Mouse (Mus musculus) erythroblast, adult 5-6 weeks (primary cell): ENCODE data around the gene Fli1. TPM values are rescaled to one million over a fixed set of nuclear protein-coding genes. Genes with fewer than 3 reads are reported as not detected.

Source experiments
- ATAC-seq: replicated peaks from 2 replicates; pipeline ENCODE4 v1.8.0; 2016; ENCODE audit warnings: moderate number of reproducible peaks, mild to moderate bottlenecking, moderate TSS enrichment, inconsistent platforms; ENCODE audit not compliant: poor library complexity, low FRiP score, severe bottlenecking
- total RNA-seq, 2 experiments: library from RNA; stranded (forward) in 1 of 2; stranded (reverse) in 1 of 2; fragments of 150-400 nt in 1 of 2; fragments of 200-764, 138-1000 nt in 1 of 2; gene quantifications; 2 replicates each; pipeline versions ENCODE4 v1.2.3 to v1.2.4; 2015 to 2017; ENCODE audit warnings: low replicate concordance in 2 of 2

Fli1 gene
- total RNA-seq (2015; ENCODE audit: low replicate concordance) (27.3 and 30.5 TPM in 2 replicates), total RNA-seq (2017; ENCODE audit: low replicate concordance) (21.7 and 26.2 TPM in 2 replicates)

DNA sequence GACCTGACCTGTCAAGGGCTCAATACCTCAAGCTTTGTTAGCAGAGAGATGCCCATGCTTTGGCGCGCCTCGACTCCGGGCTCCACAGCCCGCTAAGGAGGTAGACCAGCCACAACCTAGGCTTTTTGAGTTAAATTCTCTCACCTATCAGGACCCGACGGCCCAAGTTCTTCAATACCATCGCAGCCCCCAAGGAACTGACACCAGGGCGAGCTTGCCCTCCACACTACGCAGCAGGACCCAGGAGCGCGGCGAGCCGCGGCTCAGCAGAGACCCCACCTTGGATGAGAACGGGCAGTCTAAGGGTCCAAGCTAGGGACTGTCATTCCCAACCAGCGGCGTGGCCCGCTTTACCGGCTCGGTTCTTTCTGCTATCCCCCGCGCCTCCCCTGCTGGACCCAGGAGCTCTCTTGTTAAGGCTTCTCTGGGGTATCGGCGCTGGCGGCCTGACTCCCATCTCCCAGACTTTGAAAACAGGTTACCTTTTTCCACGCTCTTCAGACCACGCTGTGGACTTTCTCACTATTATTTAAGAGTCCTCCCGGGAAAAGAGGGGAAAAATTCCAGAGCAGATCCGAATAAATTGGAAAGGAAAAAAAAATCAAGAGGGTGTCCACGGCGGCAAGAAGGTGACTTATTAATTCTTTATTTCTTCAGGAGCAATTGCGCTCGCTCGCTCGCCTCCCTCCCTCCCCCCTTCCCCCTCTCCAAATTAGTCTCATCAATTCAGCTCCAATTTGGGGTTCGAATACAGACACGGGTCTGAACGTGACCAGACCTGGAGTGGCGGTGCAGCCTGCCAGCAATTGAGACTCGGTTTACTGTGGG, at the start of gene Fli1:
TSS of gene Fli1 (minus strand) at position 650 of the 828 bp plus-strand sequence.
- no peak for ATAC-seq

DNA sequence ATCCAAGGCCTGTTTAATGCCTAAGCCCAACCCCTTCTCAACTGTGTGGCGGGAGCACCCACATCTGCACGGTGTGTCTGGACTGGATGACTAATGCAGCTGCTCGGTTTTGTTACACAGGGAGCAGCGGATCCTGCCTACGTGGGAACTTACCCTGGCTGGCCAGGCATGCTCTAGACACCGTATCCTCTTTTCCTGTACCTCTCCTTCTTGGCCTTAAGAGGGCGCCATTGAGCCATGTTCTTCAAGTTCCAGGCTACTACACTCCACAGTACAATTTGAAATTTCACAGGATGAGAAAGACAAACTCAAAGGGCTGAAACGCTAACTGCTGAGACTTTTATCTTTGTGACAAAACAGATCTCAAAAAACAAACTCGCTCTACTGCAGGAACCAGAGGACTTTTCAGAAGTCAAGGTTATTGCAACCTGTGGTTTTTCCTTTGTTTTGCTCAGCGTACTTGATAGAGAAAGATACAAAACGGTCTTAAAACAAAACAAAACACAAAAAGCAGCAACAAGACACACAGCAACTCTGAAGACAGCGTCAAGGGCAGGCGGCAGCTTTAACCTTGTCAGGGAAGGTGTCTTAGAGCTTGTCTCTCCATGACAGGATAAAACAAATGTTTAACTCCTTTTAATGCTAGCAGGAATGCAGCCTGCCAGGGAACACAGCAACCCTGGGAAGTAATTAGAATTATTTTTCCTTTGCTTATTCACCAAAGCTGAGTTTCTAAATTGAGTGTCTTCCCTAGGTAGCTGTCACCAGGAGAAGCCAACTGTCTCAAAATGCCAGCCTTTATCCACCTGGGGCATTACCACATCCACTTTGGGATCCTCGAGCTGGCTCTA, 49.3 kb upstream of the Fli1 start:
- ATAC-seq: peak; percentile 73; the same call in 1 of the 2 replicates

DNA sequence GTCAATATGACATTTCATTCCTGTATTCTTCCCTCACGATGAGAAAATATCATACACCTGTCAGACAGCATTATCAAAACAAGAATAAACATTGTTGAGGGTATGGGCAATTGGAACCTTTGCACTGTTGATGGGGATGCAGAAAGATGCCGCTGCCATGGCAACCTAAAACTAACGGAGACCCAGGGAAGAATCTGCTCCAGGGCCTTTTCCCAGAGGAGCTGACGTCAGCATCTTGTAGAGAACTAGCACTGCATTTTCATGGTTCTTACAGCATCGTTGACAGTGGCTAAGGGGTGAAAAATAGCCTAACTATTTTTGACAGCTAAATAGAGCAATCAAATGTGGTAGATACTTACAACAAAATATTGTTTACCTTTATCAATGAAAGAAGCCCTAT, 47.9 kb upstream of the Fli1 start:
- ATAC-seq: no peak

DNA sequence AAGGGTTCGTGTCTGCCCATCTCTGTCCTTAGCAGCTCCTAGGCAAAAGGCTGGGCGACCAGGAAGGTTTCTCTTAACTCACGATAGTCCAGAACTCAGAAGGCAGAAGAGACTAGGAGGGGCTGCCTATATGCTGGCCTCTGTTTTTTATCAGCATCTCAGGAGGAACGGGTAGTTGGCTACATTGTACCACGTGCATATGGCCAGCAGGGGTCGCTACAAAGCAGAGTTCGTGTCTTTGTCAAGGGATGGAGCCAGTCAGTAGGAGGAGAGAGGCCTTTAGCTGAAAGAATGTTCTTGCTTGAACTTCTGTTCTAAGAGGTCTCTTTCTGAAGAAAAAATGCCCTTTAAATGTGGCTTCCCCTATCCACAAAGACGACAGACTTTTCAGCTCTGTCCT, 47.2 kb upstream of the Fli1 start:
- peak; percentile 59; the same call in 1 of the 2 replicates for ATAC-seq

DNA sequence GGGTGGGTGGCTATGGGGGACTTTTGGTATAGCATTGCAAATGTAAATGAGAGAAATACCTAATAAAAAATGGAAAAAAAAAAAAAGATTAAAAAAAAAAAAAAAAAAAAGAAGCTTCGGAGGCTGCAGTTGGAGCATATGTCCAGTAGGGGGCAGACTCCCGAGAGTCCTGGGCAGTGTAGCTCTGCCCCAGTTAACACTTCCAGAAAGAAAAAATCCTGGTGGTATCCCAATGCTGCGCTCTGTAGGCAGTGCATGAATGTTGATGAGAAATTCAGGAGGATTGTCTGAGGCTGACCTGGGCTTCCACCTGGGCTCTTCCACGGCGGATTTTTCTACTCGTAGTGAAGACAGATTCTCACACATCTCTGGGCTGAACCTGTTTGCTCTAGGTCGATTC, 42.7 kb upstream of the Fli1 start:
- ATAC-seq: no peak

DNA sequence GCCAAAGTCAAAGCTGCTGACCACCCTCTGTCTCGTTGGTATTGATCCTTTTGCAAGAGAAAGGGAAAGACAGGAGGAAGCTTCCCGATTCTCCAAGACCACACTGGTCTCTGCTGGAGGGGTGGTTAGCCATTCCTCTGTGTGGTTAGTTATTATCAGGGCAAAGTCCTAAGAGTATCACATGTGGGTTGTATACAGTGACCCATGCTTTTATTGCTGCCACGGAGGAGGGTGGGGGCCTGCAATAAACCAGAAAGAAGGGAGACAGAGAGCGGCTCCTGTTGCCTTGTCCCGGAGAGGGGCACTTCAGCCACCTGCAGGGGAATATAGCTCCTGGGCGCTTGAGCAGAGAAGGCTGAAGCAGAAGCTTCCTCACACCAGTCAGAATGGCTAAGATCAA, 41.2 kb upstream of the Fli1 start:
- ATAC-seq: no peak

DNA sequence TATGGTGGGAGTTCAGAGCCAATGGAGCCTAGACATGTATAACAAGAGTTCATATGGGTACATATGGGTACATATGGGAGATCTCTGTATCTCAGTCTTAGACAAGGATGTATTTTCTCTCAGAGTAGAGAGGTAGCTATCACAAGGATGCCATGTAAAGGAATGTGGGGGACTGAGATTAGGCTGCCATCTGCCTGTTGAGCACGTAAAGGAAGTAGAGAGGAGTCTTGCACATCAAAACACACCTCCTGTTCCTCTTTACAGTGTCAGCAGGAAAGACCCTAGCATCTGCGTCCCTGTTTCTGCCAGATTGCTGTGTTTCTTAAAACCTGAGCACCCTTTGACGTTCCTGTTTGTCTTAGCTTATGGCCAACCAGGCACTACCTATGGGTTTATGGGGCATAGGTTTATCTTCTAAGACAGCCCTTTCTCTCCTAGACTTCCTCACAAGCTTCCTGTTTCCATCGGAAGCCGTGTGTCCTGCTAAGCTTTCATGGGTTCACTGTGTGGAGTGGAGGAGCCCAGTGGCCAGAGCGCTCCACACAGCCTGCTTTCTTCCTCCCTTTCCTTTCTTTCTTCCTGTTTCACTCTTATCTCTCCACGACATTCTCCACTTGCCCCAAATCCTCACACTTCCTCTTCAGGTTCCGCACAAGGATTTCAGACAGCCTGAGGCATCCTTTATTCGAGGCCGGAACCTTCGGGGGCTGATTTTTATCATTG, 39.4 kb upstream of the Fli1 start:
- no peak for ATAC-seq

DNA sequence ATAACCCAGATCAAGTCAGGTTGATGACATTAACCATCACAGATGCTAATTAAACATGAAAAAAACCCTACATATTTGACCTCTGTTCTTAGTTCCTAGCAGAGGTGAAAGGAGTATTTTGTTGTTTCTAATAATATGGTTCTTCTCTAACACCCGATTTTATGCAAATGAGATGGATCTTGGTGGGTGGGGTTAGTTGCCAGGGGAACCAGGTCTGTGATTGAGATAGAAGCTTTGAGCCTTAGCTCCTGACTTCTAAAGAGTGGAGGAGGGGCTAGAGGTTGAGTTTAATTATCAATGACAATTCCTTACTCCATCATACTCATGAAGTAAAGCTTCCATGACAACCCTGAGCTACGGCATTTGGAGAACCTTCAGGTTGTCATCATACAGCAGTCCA, 35.8 kb upstream of the Fli1 start:
- no peak for ATAC-seq

DNA sequence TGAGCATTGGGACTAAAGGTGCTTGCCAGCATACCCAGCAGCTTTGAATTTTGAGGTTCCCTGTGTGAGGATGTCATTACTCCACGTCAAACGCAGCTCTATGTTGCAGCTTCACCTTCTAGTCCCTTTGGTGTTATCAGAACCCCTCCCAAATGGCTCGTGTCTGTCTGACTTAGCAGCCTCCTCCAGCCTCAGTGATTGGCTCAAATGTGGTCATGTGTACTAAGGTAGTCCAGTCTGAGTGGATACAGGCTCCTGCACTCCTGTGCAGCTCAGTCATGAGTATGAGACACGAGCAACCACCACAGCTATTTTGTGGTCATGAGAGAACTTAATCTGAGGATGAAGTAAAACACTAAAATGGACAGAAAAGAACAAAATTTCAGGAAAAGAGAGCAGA, 31.0 kb upstream of the Fli1 start:
- no peak for ATAC-seq

DNA sequence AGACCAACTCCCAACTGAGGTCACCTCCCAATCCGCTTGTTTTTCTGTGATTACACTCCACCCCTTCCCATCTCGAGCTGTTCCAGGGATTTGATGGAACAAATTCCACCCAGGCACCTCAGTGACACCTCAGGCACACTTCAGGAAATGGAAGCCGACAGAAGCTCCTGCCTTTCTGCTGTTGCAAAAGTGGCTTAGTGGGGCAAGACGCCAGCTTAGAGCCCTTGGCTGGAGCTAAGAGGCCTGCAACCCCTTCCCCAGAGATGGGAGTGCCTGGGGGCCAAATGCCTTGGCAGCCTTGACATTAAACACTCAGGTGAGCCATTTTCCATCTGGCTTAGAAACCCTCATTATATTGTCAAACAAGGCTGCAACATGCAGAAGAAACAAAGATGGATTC, 29.0 kb upstream of the Fli1 start:
- ATAC-seq: no peak

DNA sequence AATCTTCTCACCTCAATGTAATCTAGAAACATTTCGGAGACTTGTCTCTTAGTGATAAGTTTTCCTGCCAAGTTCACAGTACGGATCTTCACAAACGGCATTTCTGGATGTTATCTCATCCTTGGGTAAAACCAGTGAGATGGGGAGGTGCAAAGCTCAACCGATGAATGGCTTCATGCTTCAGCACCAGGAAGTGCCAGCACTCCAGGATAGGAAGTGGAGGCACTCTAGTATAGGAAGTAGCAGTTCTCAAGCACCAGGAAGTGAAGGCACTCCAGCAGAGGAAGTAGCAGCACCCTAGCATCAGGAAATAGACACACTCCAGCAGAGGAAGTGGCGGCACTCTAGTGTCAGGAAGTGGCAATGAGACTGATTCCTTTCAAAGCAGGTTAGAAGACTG, 27.9 kb upstream of the Fli1 start:
- ATAC-seq: no peak

DNA sequence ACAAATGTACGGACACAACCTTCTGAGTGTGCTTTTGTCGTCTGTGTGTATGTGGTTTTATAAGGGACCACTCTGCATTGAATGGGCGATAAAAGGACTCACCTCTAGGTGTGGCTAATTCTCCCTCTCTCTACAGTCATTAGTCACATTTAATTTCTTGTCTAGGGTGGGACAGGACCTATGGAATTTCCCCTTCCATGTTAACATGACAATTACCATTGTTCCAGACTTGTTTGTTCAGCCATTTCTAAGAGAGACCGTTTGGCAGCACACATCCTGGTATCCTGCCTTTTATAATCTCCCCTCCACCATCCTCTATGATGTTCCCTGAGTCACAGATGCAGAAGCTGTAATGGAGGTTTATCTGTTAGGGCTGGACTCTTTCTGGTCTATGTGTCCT, 26.6 kb upstream of the Fli1 start:
- ATAC-seq: no peak

DNA sequence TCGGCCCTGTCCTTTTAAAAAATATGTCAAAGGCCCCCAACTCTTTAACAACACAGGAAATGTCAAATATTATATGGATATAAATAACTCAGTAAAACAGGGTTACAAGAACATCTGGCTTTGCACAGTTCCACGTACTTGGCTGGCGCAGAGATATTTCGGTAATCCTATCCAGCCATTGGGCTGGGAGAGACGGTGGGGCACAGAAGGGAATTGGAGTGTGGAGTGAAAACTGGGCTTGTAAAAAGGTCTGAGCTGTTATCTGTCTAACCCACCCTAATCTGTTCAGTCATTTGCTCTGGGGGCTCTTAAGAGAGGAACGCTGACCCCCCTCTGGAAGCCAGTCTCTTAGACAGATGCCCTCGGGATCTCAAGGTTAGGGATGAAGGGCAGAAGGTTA, 24.9 kb upstream of the Fli1 start:
- ATAC-seq: no peak

DNA sequence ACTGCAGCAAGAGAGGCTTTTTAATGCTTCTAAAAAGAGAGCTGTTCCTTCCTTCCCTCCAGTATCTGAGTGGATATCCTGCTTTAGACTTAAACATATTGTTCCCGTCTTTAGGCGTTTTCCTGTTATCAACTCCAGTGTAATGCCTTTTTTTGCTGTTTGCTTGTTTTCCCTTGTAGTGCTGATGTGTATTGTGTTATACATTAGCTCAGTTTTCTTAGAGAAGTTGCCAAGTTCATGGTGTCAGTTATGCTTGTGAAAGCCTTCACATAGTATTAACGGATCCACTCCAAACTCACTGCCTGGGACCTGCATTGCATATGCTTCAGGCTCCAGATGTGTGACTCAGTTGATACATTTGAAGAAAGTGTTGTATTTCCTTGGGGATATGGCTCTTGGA, 22.6 kb upstream of the Fli1 start:
- no peak for ATAC-seq

DNA sequence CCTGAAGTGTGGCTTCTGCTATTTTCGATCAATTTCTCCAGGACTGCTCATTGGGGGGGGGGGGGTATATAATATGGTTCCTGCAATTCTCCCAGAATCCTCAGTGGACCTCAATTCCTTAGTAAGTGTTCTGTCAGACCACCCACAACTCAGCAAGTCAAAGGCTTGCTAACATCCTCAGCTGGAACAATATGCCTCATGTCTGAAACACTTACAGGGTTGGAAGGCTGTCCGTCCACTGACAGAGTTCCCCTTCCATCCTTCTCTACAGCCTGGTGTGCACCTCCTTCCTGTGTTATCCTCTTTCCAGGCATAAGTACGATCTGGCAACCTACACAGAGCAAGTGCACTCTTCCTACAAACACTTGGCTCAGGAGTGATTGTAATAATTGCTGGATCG, 20.2 kb upstream of the Fli1 start:
- no peak for ATAC-seq

DNA sequence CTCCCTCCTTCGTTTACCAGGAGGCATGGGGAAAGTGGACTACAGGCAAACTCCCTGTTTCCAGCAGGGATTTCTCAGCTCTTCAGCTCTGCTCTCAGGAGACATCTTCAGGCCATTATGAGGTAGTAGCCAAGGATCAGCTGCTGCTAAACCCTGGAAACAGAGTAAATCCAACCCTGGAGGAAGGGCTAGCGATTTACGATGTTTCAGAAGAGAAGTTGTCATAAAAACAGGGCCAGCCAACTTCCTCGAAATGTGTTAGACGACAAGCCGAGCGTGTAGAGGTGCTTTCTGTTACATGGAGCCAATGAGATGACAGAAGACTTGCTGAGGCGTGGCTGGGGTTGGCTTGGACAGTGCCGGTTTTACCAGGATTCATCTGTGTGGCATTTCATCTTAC, 19.7 kb upstream of the Fli1 start:
- no peak for ATAC-seq

DNA sequence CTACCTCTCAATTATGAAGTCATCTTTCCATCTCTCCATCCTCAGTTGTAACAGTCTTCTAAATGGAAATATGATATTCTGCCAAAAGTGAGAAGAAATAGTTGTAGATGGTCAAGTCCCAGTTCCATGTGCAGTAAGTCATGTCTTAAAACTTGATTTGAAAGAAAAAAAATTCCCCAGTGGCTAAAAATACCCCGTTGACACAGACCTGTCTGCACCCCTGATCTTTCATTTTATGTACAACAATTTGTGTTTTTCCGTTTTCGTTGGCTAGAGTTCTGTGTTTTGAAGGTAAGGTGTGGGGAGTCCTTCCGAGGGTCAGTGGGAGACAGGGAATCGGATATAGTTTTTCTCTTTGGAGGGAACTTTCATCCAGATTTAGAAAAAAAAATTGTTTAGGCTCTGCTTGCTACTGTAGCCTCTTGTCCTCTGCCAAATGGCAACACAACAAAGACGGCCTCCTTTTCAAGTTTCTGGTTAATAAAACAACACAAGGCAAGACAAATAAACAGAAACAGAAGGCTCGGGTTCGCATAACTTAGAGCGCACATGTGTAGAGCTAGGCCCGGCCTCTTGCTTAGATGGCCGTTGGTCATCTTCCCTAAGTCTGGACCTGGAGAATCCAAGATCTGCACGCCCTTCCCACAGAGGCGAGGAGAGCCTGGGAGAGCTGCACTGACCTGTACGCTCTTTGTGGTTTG, 18.7 kb upstream of the Fli1 start:
- no peak for ATAC-seq

DNA sequence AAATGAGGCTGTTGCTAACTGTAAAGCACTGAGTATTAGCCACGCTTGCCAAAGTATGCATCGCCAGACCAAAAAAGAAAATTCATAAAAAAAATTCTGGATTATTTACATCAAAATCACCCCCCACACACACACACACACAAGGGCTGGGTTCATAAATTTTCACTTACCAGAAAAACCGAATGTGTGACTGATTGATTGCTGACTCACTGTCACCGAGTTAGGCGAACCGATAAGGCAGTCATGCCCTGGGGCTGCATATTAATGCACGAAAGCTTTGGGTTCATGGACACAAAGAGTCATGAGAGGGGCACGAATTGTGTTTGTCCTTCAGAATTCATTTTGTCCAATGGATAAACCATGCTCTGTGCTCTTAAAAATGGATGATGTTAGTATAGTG, 17.2 kb upstream of the Fli1 start:
- ATAC-seq: no peak

DNA sequence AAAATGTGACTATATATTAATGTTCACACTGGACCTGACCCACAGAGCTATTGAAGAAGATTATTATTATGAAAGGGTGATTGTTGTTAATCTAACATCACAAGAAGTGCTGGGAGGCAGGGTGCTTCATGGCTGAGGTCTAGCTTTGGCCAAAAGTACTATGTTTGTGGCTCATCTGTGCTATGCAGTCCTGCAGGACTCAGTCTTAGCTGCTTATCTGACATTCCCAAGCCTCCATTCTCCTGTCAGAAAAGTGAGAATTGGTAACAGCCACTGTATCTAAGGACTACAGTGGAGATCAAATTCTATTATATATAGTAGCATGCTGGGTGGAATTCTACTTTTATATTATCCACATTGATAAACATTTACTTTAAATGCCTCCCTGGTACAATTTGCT, 16.8 kb upstream of the Fli1 start:
- no peak for ATAC-seq

DNA sequence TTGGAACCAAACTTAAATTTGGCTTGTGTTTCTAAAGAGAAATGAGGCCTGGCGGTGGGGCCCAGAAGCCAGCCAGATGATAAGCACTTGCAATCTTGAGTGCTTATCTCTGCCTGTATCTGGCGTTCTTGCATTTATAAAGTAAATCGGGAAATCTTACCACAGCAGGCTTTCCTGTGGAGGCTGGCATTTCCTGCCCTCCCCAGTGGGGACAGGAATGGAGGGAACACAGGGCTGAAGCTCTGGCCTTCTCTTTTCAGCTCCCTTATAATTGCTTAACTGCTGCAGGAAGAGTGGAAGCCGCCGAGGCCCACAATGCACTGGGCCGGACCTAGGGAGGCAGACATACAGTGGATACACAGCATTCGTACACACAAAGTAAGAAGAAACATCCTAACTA, 13.7 kb upstream of the Fli1 start:
- ATAC-seq: no peak
